In the genomic region with DNA sequence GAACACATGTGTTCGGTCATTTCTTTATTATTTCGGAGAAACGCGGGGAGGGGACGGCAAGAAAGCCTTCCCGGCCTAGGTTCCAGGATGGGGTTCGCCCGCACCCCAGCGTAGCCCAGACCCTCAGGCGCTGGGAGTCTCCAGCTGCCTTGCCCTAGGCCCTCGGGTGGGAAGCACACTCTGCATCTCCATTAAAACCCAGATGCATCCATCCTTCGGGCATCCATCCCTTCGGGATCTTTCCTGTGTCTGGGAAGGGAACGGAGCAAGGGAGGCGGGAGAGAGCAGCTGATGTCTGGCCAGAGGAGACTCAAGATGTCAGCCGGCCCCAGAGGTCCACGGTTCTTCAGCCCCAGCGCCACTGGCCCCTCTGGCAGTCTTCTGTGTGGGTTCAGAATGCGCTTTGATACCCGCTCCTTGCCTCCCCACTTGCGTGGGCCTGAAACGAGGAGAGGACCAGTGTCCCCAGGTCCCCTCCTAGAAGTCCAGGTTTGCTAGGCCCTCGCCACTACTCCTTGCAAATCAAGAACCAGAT, we compare ENCODE assay signal across 8 mouse cellular contexts. TPM values are rescaled to one million over a fixed set of nuclear protein-coding genes. Genes with fewer than 3 reads are reported as not detected.
DNase-seq lines count a peak whose midpoint lies in the region; ATAC-seq lines count a peak whose summit lies in the region.

No protein-coding gene starts in this region.

- ATAC-seq in forebrain, embryonic 11.5 days (replicated peaks; ENCODE audit: low FRiP score) = peak; percentile 63
- ATAC-seq in liver, embryonic 12.5 days = no peak

- peaks cover 22% of the 10 kb centered on the region for H3K4me1 ChIP-seq in heart, embryonic 10.5 days
- peaks cover 10% of the 10 kb centered on the region; the same call in 1 of the 2 replicates for H3K4me1 ChIP-seq in forebrain, embryonic 11.5 days (replicated peaks; ENCODE audit: control insufficient read depth, insufficient read depth, low read length)
- peaks cover 15% of the 10 kb centered on the region; the same call in 1 of the 2 replicates for H3K4me1 ChIP-seq in liver, embryonic 12.5 days

- H3K36me3 ChIP-seq in heart, embryonic 10.5 days = no peaks in the 10 kb centered on the region
- H3K36me3 ChIP-seq in forebrain, embryonic 11.5 days (ENCODE audit: control insufficient read depth, insufficient read depth, low read length) = no peaks in the 10 kb centered on the region
- H3K36me3 ChIP-seq in liver, embryonic 12.5 days = no peaks in the 10 kb centered on the region

- DNase-seq in heart, embryonic 10.5 days (ENCODE audit: low spot score) = peak; percentile 75
- DNase-seq in heart, adult 18-20 months = no peak
- peak; percentile 45 for DNase-seq in R1 (ENCODE audit: low read depth, low spot score)
- DNase-seq in forebrain, embryonic 11.5 days (ENCODE audit: low spot score) = peak; percentile 73
- DNase-seq in adipocyte (ENCODE audit: low spot score) = no peak
- DNase-seq in thymus, postnatal 36 days = no peak
- no peak for DNase-seq in right cerebral cortex, postnatal 36 days (ENCODE audit: low spot score in 2 of 2)

- H3K4me3 ChIP-seq in heart, embryonic 10.5 days = peak overlapping the region; percentile 61
- H3K4me3 ChIP-seq in forebrain, embryonic 11.5 days (ENCODE audit: low read depth, low read length) = peak overlapping the region; percentile 39
- no peak overlapping the region for H3K4me3 ChIP-seq in liver, embryonic 12.5 days

- 3% methylated on average over 23 of the region's 23 CpGs for WGBS in heart, embryonic 10.5 days
- 2% methylated on average over 23 of the region's 23 CpGs for WGBS in forebrain, embryonic 11.5 days
- WGBS in liver, embryonic 12.5 days (ENCODE audit: insufficient replicate concordance) = 6% methylated on average over 23 of the region's 23 CpGs

- H3K4me2 ChIP-seq in forebrain, embryonic 11.5 days (ENCODE audit: low read depth, low read length, severe bottlenecking) = peak overlapping the region; percentile 54
- peak overlapping the region; percentile 48 for H3K4me2 ChIP-seq in liver, embryonic 12.5 days

- H3K27me3 ChIP-seq in heart, embryonic 10.5 days (ENCODE audit: insufficient read depth, poor library complexity, severe bottlenecking) = peaks cover 92% of the 10 kb centered on the region
- H3K27me3 ChIP-seq in forebrain, embryonic 11.5 days (ENCODE audit: control insufficient read depth, insufficient read depth, low read length) = peaks cover 45% of the 10 kb centered on the region
- peaks cover 88% of the 10 kb centered on the region for H3K27me3 ChIP-seq in liver, embryonic 12.5 days (replicated peaks)

- peak overlapping the region; percentile 66 for H3K9ac ChIP-seq in forebrain, embryonic 11.5 days (ENCODE audit: low read length)
- no peak overlapping the region for H3K9ac ChIP-seq in liver, embryonic 12.5 days

- H3K27ac ChIP-seq in heart, embryonic 10.5 days = peak overlapping the region; percentile 65; the same call in 1 of the 2 replicates
- peak overlapping the region; percentile 75 for H3K27ac ChIP-seq in forebrain, embryonic 11.5 days (ENCODE audit: low read depth, low read length)
- no peak overlapping the region for H3K27ac ChIP-seq in liver, embryonic 12.5 days

- no peaks in the 10 kb centered on the region for H3K9me3 ChIP-seq in heart, embryonic 10.5 days
- H3K9me3 ChIP-seq in forebrain, embryonic 11.5 days (ENCODE audit: control insufficient read depth, low read length) = no peaks in the 10 kb centered on the region
- no peaks in the 10 kb centered on the region for H3K9me3 ChIP-seq in liver, embryonic 12.5 days (replicated peaks)

RNA-seq across cellular contexts. Expression of a gene that starts 2.3 kb away (rescaled TPM):
- polyA plus RNA-seq in heart, embryonic 10.5 days (2016; fragmentation: Nextera tagmentation; extraction: Ambion mirVana) = 0.27 and 0.57 TPM in 2 replicates
- total RNA-seq in heart, adult 18-20 months (2021) = not detected
- polyA plus RNA-seq in forebrain, embryonic 11.5 days (2014; fragmentation: Nextera tagmentation; extraction: Ambion mirVana) = 41.4 and 44.9 TPM in 2 replicates
- not detected in 2 replicates for polyA plus RNA-seq in liver, embryonic 12.5 days (2016; fragmentation: Nextera tagmentation; extraction: Ambion mirVana)

Comparison
In these comparisons a context has a peak if more than half of its experiments do, and no peak if none do; other contexts are left out.
1. DNase-seq: peak in heart, embryonic 10.5 days (single experiment), R1 (single experiment) and forebrain, embryonic 11.5 days (single experiment); none in heart, adult 18-20 months (0 of 2), adipocyte (single experiment), thymus, postnatal 36 days (0 of 2) and right cerebral cortex, postnatal 36 days (0 of 2).
2. RNA of a gene that starts 2.3 kb away (polyA plus RNA-seq): 41.4 to 44.9 TPM in forebrain, embryonic 11.5 days; 0.27 to 0.57 TPM in heart, embryonic 10.5 days and not detected in liver, embryonic 12.5 days; every median in the first group is over 10 times any median in the second.